In the genomic region with DNA sequence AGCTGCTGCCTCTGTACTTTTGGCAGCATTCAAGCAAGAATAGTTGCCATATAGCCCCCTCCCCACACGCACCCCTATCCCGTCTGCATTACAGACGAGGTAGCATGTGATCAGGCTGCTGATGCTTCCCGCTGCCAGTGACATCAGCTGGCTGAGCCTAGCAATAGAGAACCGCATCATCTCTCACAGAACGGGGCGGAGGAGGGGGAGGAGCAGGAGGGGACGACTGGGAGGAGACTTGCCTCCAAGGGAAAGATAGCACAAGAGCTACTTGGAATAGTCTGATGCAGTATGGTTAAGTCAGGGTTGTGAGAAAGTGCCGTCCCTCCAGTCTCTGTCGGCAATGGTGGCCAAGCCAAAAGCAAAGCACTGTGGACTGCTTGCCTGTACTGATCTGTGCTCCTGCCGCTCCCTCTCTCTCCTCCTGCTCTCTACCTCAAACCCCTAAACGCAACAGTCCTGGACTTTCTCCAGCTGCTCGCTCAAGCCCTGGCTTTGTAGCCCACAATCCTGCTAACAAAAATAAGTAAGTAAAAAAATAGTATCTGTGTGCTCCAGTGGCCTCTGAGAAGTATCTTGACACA, we compare ENCODE assay signal across 8 mouse cellular contexts. TPM values are rescaled to one million over a fixed set of nuclear protein-coding genes. Genes with fewer than 3 reads are reported as not detected.
DNase-seq lines count a peak whose midpoint lies in the region; ATAC-seq and TF ChIP-seq lines count a peak whose summit lies in the region.

No protein-coding gene starts in this region.

- H3K27me3 ChIP-seq in embryonic facial prominence, embryonic 15.5 days: peaks cover 7% of the 10 kb centered on the region; the same call in 1 of the 2 replicates
- H3K27me3 ChIP-seq in heart, embryonic 13.5 days (replicated peaks): peaks cover 33% of the 10 kb centered on the region; the same call in 1 of the 2 replicates
- H3K27me3 ChIP-seq in stomach, embryonic 14.5 days (ENCODE audit: control insufficient read depth, insufficient read depth, low read length): no peaks in the 10 kb centered on the region

- H3K36me3 ChIP-seq in ES-E14 (ENCODE audit: control insufficient read depth, insufficient read depth, low read length, poor library complexity, severe bottlenecking): no peaks in the 10 kb centered on the region
- H3K36me3 ChIP-seq in embryonic facial prominence, embryonic 15.5 days: no peaks in the 10 kb centered on the region
- no peaks in the 10 kb centered on the region for H3K36me3 ChIP-seq in heart, embryonic 13.5 days
- no peaks in the 10 kb centered on the region for H3K36me3 ChIP-seq in stomach, embryonic 14.5 days (ENCODE audit: control insufficient read depth, insufficient read depth, low read length)

- WGBS in embryonic facial prominence, embryonic 15.5 days: 4% methylated on average over 13 of the region's 13 CpGs
- WGBS in heart, embryonic 13.5 days: 5% methylated on average over 13 of the region's 13 CpGs
- 6% methylated on average over 13 of the region's 13 CpGs for WGBS in stomach, embryonic 14.5 days

- peak; percentile 42 for DNase-seq in ES-E14 (ENCODE audit: low read depth, low spot score)
- DNase-seq in brain, adult 2 months (ENCODE audit: low read depth, low spot score): peak; percentile 96
- DNase-seq in layer of hippocampus, postnatal 25 days (ENCODE audit: extremely low spot score in 1 of 2, low spot score in 1 of 2): peak; percentile 42 to 53
- DNase-seq in mesoderm, embryonic 11.5 days (ENCODE audit: low read depth, low spot score): peak; percentile 68
- DNase-seq in thymus, adult 18-20 months: no peak

- H3K9me3 ChIP-seq in ES-E14 (ENCODE audit: control insufficient read depth, insufficient read depth, low read depth, low read length): no peaks in the 10 kb centered on the region
- H3K9me3 ChIP-seq in embryonic facial prominence, embryonic 15.5 days (replicated peaks): no peaks in the 10 kb centered on the region
- H3K9me3 ChIP-seq in heart, embryonic 13.5 days: no peaks in the 10 kb centered on the region
- H3K9me3 ChIP-seq in stomach, embryonic 14.5 days (ENCODE audit: control insufficient read depth, low read depth, low read length): no peaks in the 10 kb centered on the region

- peak overlapping the region; percentile 33 for H3K4me2 ChIP-seq in embryonic facial prominence, embryonic 15.5 days (replicated peaks)
- H3K4me2 ChIP-seq in heart, embryonic 13.5 days: peak overlapping the region; percentile 65
- H3K4me2 ChIP-seq in stomach, embryonic 14.5 days (replicated peaks; ENCODE audit: low read depth, low read length): peak overlapping the region; percentile 28

- no peak overlapping the region for H3K9ac ChIP-seq in ES-E14 (ENCODE audit: insufficient read depth, low read depth, low read length, poor library complexity, severe bottlenecking)
- H3K9ac ChIP-seq in embryonic facial prominence, embryonic 15.5 days: no peak overlapping the region
- H3K9ac ChIP-seq in heart, embryonic 13.5 days: peak overlapping the region; percentile 59
- no peak overlapping the region for H3K9ac ChIP-seq in stomach, embryonic 14.5 days (replicated peaks; ENCODE audit: low read depth, low read length)

- in situ Hi-C loops in ES-E14 (cut with MboI; ENCODE audit: low sequenced_read_pairs in 2 of 2, unreplicated experiment in 2 of 2): no loop called here

- peak; percentile 81 for ATAC-seq in embryonic facial prominence, embryonic 15.5 days (ENCODE audit: insufficient number of reproducible peaks, low FRiP score, low TSS enrichment, low read depth)
- ATAC-seq in heart, embryonic 13.5 days (ENCODE audit: extremely low read depth, insufficient number of reproducible peaks, low FRiP score, low TSS enrichment): 0 out of 2 replicates have a peak, but pooled peaks have one; percentile 42
- no peak; the same call in 1 of the 2 replicates for ATAC-seq in stomach, embryonic 14.5 days (ENCODE audit: insufficient number of reproducible peaks, insufficient read depth, low FRiP score, low read depth)

- H3K27ac ChIP-seq in ES-E14 (ENCODE audit: insufficient read depth, low read depth, low read length, poor library complexity, severe bottlenecking): no peak overlapping the region
- no peak overlapping the region for H3K27ac ChIP-seq in embryonic facial prominence, embryonic 15.5 days (replicated peaks)
- H3K27ac ChIP-seq in heart, embryonic 13.5 days (replicated peaks): no peak overlapping the region
- no peak overlapping the region for H3K27ac ChIP-seq in stomach, embryonic 14.5 days (ENCODE audit: low read length)

- H3K4me1 ChIP-seq in ES-E14 (ENCODE audit: control insufficient read depth in 2 of 2, insufficient read depth in 2 of 2, low read length in 2 of 2, poor library complexity in 1 of 2): peaks cover 0 to 9% of the 10 kb centered on the region in 2 experiments; a peak in 1 of 4 replicates
- no peaks in the 10 kb centered on the region for H3K4me1 ChIP-seq in embryonic facial prominence, embryonic 15.5 days
- H3K4me1 ChIP-seq in heart, embryonic 13.5 days: peaks cover 9% of the 10 kb centered on the region
- H3K4me1 ChIP-seq in stomach, embryonic 14.5 days (ENCODE audit: control insufficient read depth, insufficient read depth, low read length): no peaks in the 10 kb centered on the region

- H3K4me3 ChIP-seq in ES-E14 (ENCODE audit: insufficient read depth in 1 of 2, low read depth in 1 of 2, low read length in 2 of 2, poor library complexity in 1 of 2, severe bottlenecking in 1 of 2): no peak overlapping the region
- no peak overlapping the region for H3K4me3 ChIP-seq in embryonic facial prominence, embryonic 15.5 days (replicated peaks)
- H3K4me3 ChIP-seq in heart, embryonic 13.5 days: peak overlapping the region; percentile 36
- no peak overlapping the region for H3K4me3 ChIP-seq in stomach, embryonic 14.5 days (ENCODE audit: low read depth, low read length)

TF ChIP-seq in ES-E14, 5 proteins besides CTCF, POLR2A, EP300 and RAD21:
- TF ChIP-seq ZC3H11A (IDR thresholded peaks at IDR 0.05; ENCODE audit: borderline replicate concordance, low read depth, low read length) (no peak), CHD2 (IDR thresholded peaks at IDR 0.05; ENCODE audit: low read depth, low read length) (no peak), MAFK (IDR thresholded peaks at IDR 0.05; ENCODE audit: insufficient read depth, low read depth, low read length) (no peak), HCFC1 (IDR thresholded peaks at IDR 0.05; ENCODE audit: borderline replicate concordance, insufficient read depth, low read length) (no peak), ZNF384 (IDR thresholded peaks at IDR 0.05; ENCODE audit: low read depth, low read length) (no peak)

RNA-seq across cellular contexts. Expression of a gene that starts 27.4 kb away (rescaled TPM):
- total RNA-seq in ES-E14 (2012; rRNA removed): 3,128 and 3,434 TPM in 2 replicates
- 1,249 and 1,258 TPM in 2 replicates for polyA plus RNA-seq in embryonic facial prominence, embryonic 15.5 days (2015; fragmentation: Nextera tagmentation; extraction: Ambion mirVana)
- 944 and 1,024 TPM in 2 replicates for polyA plus RNA-seq in heart, embryonic 13.5 days (2015; fragmentation: Nextera tagmentation; extraction: Ambion mirVana)
- total RNA-seq in layer of hippocampus, postnatal 25 days (2021): 100 to 1,000 TPM; 560 to 614 TPM
- polyA plus RNA-seq in stomach, embryonic 14.5 days (2014; fragmentation: Nextera tagmentation; extraction: Ambion mirVana): 1,419 and 1,515 TPM in 2 replicates

Comparison
In these comparisons a context has a peak if more than half of its experiments do, and no peak if none do; other contexts are left out.
1. DNase-seq: peak in ES-E14 (single experiment), brain, adult 2 months (single experiment), layer of hippocampus, postnatal 25 days (2 of 2) and mesoderm, embryonic 11.5 days (single experiment); none in thymus, adult 18-20 months (0 of 2).
2. Peak in every context shown above with its lines, with median percentiles within 50 percentile points of each other: H3K4me2 ChIP-seq.